Comparison of ENCODE assay signal across 14 mouse cellular contexts in the genomic region with DNA sequence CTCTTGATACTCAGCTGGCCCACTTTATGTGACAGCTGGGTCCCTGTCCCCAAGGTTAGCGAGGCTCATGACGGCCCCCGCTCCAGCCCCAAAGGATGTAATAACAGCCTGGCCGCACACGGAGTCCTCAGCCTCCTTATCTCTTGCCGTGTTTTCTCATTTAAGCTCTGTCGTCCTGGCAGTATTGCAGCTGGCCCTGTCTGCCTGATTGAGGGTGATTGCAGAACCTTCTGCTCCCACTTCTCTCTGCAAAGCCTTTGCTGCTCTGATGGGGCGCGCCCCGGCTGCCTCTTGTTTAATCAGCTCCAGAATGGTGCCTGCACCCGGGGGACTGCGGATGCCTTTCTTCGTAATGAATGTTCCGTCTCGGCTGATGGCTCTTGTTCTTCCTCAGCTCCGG. TPM values are rescaled to one million over a fixed set of nuclear protein-coding genes. Genes with fewer than 3 reads are reported as not detected.
DNase-seq lines count a peak whose midpoint lies in the region; ATAC-seq and TF ChIP-seq lines count a peak whose summit lies in the region.
"Had no signal": no experiment of that assay in that cellular context is flagged by ENCODE, and none has a peak within 500 bp of the region (broad histone marks: within the 10 kb centered on the region; RNA-seq: fewer than 3 reads in every experiment).

No protein-coding gene starts in this region.

- no peak for TF ChIP-seq CTCF in olfactory bulb, adult 2 months (IDR thresholded peaks at IDR 0.05; ENCODE audit: insufficient read depth, low read depth, low read length)

- H3K4me3 ChIP-seq in forebrain, embryonic 13.5 days = no peak overlapping the region
- H3K4me3 ChIP-seq in forebrain, embryonic 11.5 days (ENCODE audit: low read depth, low read length) = no peak overlapping the region
- no peak overlapping the region for H3K4me3 ChIP-seq in hindbrain, embryonic 16.5 days (ENCODE audit: low read length)
- no peak overlapping the region for H3K4me3 ChIP-seq in olfactory bulb, adult 2 months (ENCODE audit: insufficient read depth, low read depth, low read length)
- H3K4me3 ChIP-seq: megakaryocyte, embryonic 14.5 days had no signal

- WGBS in forebrain, embryonic 13.5 days = 49% methylated on average over 16 of the region's 16 CpGs
- WGBS in forebrain, embryonic 11.5 days = 64% methylated on average over 16 of the region's 16 CpGs
- 20% methylated on average over 16 of the region's 16 CpGs for WGBS in hindbrain, embryonic 16.5 days
- WGBS in olfactory bulb, adult 2 months = 31% methylated on average over 16 of the region's 16 CpGs

- no peaks in the 10 kb centered on the region for H3K36me3 ChIP-seq in forebrain, embryonic 13.5 days (ENCODE audit: poor library complexity, severe bottlenecking)
- H3K36me3 ChIP-seq in forebrain, embryonic 11.5 days (ENCODE audit: control insufficient read depth, insufficient read depth, low read length) = no peaks in the 10 kb centered on the region
- no peaks in the 10 kb centered on the region for H3K36me3 ChIP-seq in hindbrain, embryonic 16.5 days (ENCODE audit: control insufficient read depth, insufficient read depth, low read length)

- H3K9me3 ChIP-seq in forebrain, embryonic 13.5 days (replicated peaks) = no peaks in the 10 kb centered on the region
- no peaks in the 10 kb centered on the region for H3K9me3 ChIP-seq in forebrain, embryonic 11.5 days (ENCODE audit: control insufficient read depth, low read length)
- no peaks in the 10 kb centered on the region for H3K9me3 ChIP-seq in hindbrain, embryonic 16.5 days (ENCODE audit: control insufficient read depth, low read length)
- H3K9me3 ChIP-seq: megakaryocyte, embryonic 14.5 days had no signal

- TF ChIP-seq POLR2A in olfactory bulb, adult 2 months (IDR thresholded peaks at IDR 0.05; ENCODE audit: insufficient read depth, low read depth, low read length) = no peak

- peak overlapping the region; percentile 71 for H3K27ac ChIP-seq in forebrain, embryonic 13.5 days
- no peak overlapping the region for H3K27ac ChIP-seq in forebrain, embryonic 11.5 days (ENCODE audit: low read depth, low read length)
- no peak overlapping the region for H3K27ac ChIP-seq in hindbrain, embryonic 16.5 days (ENCODE audit: low read depth, low read length)
- 0 out of 2 replicates have a peak overlapping the region, but pooled peaks have one; percentile 8 for H3K27ac ChIP-seq in olfactory bulb, adult 2 months (ENCODE audit: insufficient read depth, low read depth, low read length)

- no peak overlapping the region for H3K4me2 ChIP-seq in forebrain, embryonic 13.5 days
- no peak overlapping the region for H3K4me2 ChIP-seq in forebrain, embryonic 11.5 days (ENCODE audit: low read depth, low read length, severe bottlenecking)
- peak overlapping the region; percentile 3; the same call in 1 of the 2 replicates for H3K4me2 ChIP-seq in hindbrain, embryonic 16.5 days (ENCODE audit: low read length)

- H3K27me3 ChIP-seq in forebrain, embryonic 13.5 days = peaks cover 6% of the 10 kb centered on the region
- no peaks in the 10 kb centered on the region for H3K27me3 ChIP-seq in forebrain, embryonic 11.5 days (ENCODE audit: control insufficient read depth, insufficient read depth, low read length)
- H3K27me3 ChIP-seq in hindbrain, embryonic 16.5 days (replicated peaks; ENCODE audit: control insufficient read depth, insufficient read depth, low read length) = no peaks in the 10 kb centered on the region; the same call in 1 of the 2 replicates

- H3K4me1 ChIP-seq in forebrain, embryonic 13.5 days = peaks cover 33% of the 10 kb centered on the region
- H3K4me1 ChIP-seq in forebrain, embryonic 11.5 days (replicated peaks; ENCODE audit: control insufficient read depth, insufficient read depth, low read length) = peaks cover 14% of the 10 kb centered on the region; the same call in 1 of the 2 replicates
- peaks cover 7% of the 10 kb centered on the region; the same call in 1 of the 2 replicates for H3K4me1 ChIP-seq in hindbrain, embryonic 16.5 days (ENCODE audit: control insufficient read depth, insufficient read depth, low read depth, low read length)
- H3K4me1 ChIP-seq in olfactory bulb, adult 2 months (ENCODE audit: control insufficient read depth, insufficient read depth, low read length) = peaks cover 58% of the 10 kb centered on the region
- H3K4me1 ChIP-seq: megakaryocyte, embryonic 14.5 days had no signal

- H3K9ac ChIP-seq in forebrain, embryonic 13.5 days = 0 out of 2 replicates have a peak overlapping the region, but pooled peaks have one; percentile 8
- no peak overlapping the region for H3K9ac ChIP-seq in forebrain, embryonic 11.5 days (ENCODE audit: low read length)
- H3K9ac ChIP-seq in hindbrain, embryonic 16.5 days (ENCODE audit: low read depth, low read length) = no peak overlapping the region

- ATAC-seq in forebrain, embryonic 13.5 days = peak; percentile 40; the same call in 1 of the 2 replicates
- ATAC-seq in forebrain, embryonic 11.5 days (replicated peaks; ENCODE audit: low FRiP score) = no peak
- peak; percentile 54; the same call in 1 of the 2 replicates for ATAC-seq in hindbrain, embryonic 16.5 days
- no peak for ATAC-seq in cerebellum, adult (ENCODE audit: insufficient number of reproducible peaks, low FRiP score, low TSS enrichment)

- no peak for DNase-seq in forebrain, embryonic 11.5 days (ENCODE audit: low spot score)
- DNase-seq in retina, postnatal 1 day = peak; percentile 49
- DNase-seq in retina, embryonic 14.5 days (ENCODE audit: low spot score) = no peak
- DNase-seq in cerebellum, postnatal 4 days (ENCODE audit: low spot score in 2 of 2) = no peak
- DNase-seq: cerebellum, adult 9-11 months; kidney, postnatal 25 days; right cerebral cortex, postnatal 25 days; thymus, adult 18-20 months had no signal

RNA-seq across cellular contexts. Expression of a gene that starts 13.2 kb away (rescaled TPM):
- 13.3 and 15.3 TPM in 2 replicates for polyA plus RNA-seq in forebrain, embryonic 13.5 days (2015; fragmentation: Nextera tagmentation; extraction: Ambion mirVana)
- polyA plus RNA-seq in forebrain, embryonic 11.5 days (2014; fragmentation: Nextera tagmentation; extraction: Ambion mirVana) = 15.3 and 18.3 TPM in 2 replicates
- 52.2 and 56.9 TPM in 2 replicates for polyA plus RNA-seq in hindbrain, embryonic 16.5 days (2015; fragmentation: Nextera tagmentation; extraction: Ambion mirVana)
- polyA plus RNA-seq in olfactory bulb, adult 2 months (2012; ENCODE audit: insufficient read depth, insufficient read length, low replicate concordance, missing spikeins) = not detected in 2 replicates

RNA-seq across cellular contexts. Expression of a gene that starts 25.8 kb away (rescaled TPM):
- 0.14 and 0.37 TPM in 2 replicates for polyA plus RNA-seq in forebrain, embryonic 13.5 days (2015; fragmentation: Nextera tagmentation; extraction: Ambion mirVana)
- polyA plus RNA-seq in forebrain, embryonic 11.5 days (2014; fragmentation: Nextera tagmentation; extraction: Ambion mirVana) = 0.09 TPM in 1 of 2 replicates, not detected in the other
- polyA plus RNA-seq in hindbrain, embryonic 16.5 days (2015; fragmentation: Nextera tagmentation; extraction: Ambion mirVana) = 0.26 and 0.63 TPM in 2 replicates
- polyA plus RNA-seq in olfactory bulb, adult 2 months (2012; ENCODE audit: insufficient read depth, insufficient read length, low replicate concordance, missing spikeins) = not detected in 2 replicates

RNA-seq across cellular contexts. Expression of a gene that starts 41.8 kb away (rescaled TPM):
- not detected in 2 replicates for polyA plus RNA-seq in forebrain, embryonic 13.5 days (2015; fragmentation: Nextera tagmentation; extraction: Ambion mirVana)
- 0.13 TPM in 1 of 2 replicates, not detected in the other for polyA plus RNA-seq in forebrain, embryonic 11.5 days (2014; fragmentation: Nextera tagmentation; extraction: Ambion mirVana)
- 0.11 TPM in 1 of 2 replicates, not detected in the other for polyA plus RNA-seq in hindbrain, embryonic 16.5 days (2015; fragmentation: Nextera tagmentation; extraction: Ambion mirVana)
- not detected in 2 replicates for polyA plus RNA-seq in olfactory bulb, adult 2 months (2012; ENCODE audit: insufficient read depth, insufficient read length, low replicate concordance, missing spikeins)
- polyA plus RNA-seq: liver, adult 2 months had no signal

Comparison
In these comparisons a context has a peak if more than half of its experiments do, and no peak if none do; other contexts are left out.
1. ATAC-seq: peak in forebrain, embryonic 13.5 days (single experiment) and hindbrain, embryonic 16.5 days (single experiment); none in forebrain, embryonic 11.5 days (single experiment) and cerebellum, adult (single experiment).
2. H3K27ac ChIP-seq: peak in forebrain, embryonic 13.5 days (single experiment) and olfactory bulb, adult 2 months (single experiment); none in forebrain, embryonic 11.5 days (single experiment) and hindbrain, embryonic 16.5 days (single experiment).
3. RNA of a gene that starts 13.2 kb away (polyA plus RNA-seq): 52.2 to 56.9 TPM in hindbrain, embryonic 16.5 days, 15.3 to 18.3 TPM in forebrain, embryonic 11.5 days and 13.3 to 15.3 TPM in forebrain, embryonic 13.5 days; not detected in olfactory bulb, adult 2 months; every median in the first group is over 10 times any median in the second.